Mouse (Mus musculus) intestine, embryonic 14.5 days (tissue): Measurements from ENCODE around the gene Mrpl38. TPM values are rescaled to one million over a fixed set of nuclear protein-coding genes. Genes with fewer than 3 reads are reported as not detected.

Source experiments
- ATAC-seq: fragments of 200-750 bp; cut with Nextera tagmentation; replicated peaks from 2 replicates; pipeline ENCODE4 v1.8.0; 2017; ENCODE audit warnings: low read depth, moderate number of reproducible peaks, moderate TSS enrichment, moderate library complexity; ENCODE audit not compliant: low FRiP score, low TSS enrichment
- DNase-seq: peaks from one replicate; pipeline ENCODE4 v3.0.0-alpha.2; 2018; ENCODE audit warnings: low spot score
- H3K27ac ChIP-seq: fragments of 300-500 bp; sonication (generic); 2 replicates; pipeline ENCODE4 v1.5.1; 2014; ENCODE audit warnings: low read depth, mild to moderate bottlenecking, control low read depth
- H3K27me3 ChIP-seq: fragments of 300-500 bp; sonication (generic); replicated peaks from 2 replicates; pipeline ENCODE4 v1.6.1; 2014; ENCODE audit warnings: low read length, control low read depth; ENCODE audit not compliant: control insufficient read depth, insufficient read depth
- H3K36me3 ChIP-seq: fragments of 300-500 bp; sonication (generic); 2 replicates; pipeline ENCODE4 v1.6.1; 2014; ENCODE audit warnings: low read length, control low read depth; ENCODE audit not compliant: control insufficient read depth, insufficient read depth
- H3K4me1 ChIP-seq: fragments of 300-500 bp; sonication (generic); replicated peaks from 2 replicates; pipeline ENCODE4 v1.6.1; 2014; ENCODE audit warnings: low read length, control low read depth, mixed read lengths; ENCODE audit not compliant: control insufficient read depth, insufficient read depth
- H3K4me2 ChIP-seq: fragments of 300-500 bp; sonication (generic); 2 replicates; pipeline ENCODE4 v1.6.1; 2014; ENCODE audit warnings: low read length
- H3K4me3 ChIP-seq: fragments of 300-500 bp; sonication (generic); 2 replicates; pipeline ENCODE4 v1.5.1; 2014; ENCODE audit warnings: low read depth, low read length, control low read depth, mixed read lengths
- H3K9ac ChIP-seq: fragments of 300-500 bp; sonication (generic); 2 replicates; pipeline ENCODE4 v1.6.1; 2014; ENCODE audit warnings: mild to moderate bottlenecking, low read length
- H3K9me3 ChIP-seq: fragments of 300-500 bp; sonication (generic); 2 replicates; pipeline ENCODE4 v1.6.1; 2016; ENCODE audit warnings: low read length, control low read depth; ENCODE audit not compliant: control insufficient read depth
- WGBS: fragments of 180-500 bp; shearing (Covaris S2); extraction: QIAGEN DNeasy Blood & Tissue Kit; methylation state at CpG from one replicate; pipeline ENCODE4 v1.1.7; 2014; 5-methylcytosine and 5-hydroxymethylcytosine counted together
- polyA plus RNA-seq: library from polyadenylated mRNA; unstranded; fragments of >200 nt; fragmentation: Nextera tagmentation; extraction: Ambion mirVana; gene quantifications from 2 replicates; pipeline ENCODE4 v1.2.1, GENCODE M21; 2014

Gene Mrpl38
- 111 and 113 TPM in 2 replicates for polyA plus RNA-seq

DNA sequence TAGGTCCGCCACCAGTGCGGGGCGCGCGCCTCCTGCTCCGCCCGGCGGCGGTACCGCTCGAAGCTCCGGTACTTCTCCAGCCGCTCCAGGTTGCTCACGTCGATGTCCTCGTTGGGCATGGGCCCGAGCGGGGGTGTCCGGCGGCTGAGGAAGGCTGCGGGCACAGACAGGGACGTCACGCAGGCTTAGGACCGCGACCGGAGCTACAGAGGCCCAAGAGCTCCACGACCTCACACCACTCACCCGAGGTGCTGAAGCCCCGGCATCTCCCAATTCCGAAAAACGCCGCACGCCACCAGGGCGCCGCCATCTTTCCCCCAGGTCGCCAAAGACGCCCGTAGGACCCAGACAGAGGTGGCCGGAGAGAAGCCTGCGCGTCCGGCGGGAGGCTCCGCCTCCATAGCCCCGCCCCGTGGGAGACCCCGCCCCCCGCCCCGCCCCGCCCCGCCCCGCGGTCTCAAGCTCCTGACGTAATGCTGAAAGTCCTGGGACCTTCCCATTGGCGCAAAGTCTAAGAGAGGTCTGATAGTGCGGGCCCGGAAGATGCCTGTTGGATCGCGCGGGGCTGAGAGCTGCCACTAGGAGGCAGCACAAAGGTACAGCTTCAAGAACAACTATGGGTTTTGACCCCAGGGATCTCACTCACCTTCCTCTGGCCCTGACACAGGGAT, at the start of gene Mrpl38:
Mrpl38 (minus strand) TSS at position 401 of the 671 bp plus-strand sequence.
- peak; percentile 96 for ATAC-seq
- peak within 1 kb of the TSS; percentile 57; the same call in 1 of the 2 replicates for H3K27ac ChIP-seq
- H3K4me2 ChIP-seq: peak within 1 kb of the TSS; percentile 66
- no peaks in the 10 kb centered on the region for H3K9me3 ChIP-seq
- no peaks in the 10 kb centered on the region for H3K27me3 ChIP-seq
- H3K4me3 ChIP-seq: peak within 1 kb of the TSS; percentile 99
- H3K4me1 ChIP-seq: peaks cover 6% of the 10 kb centered on the region; the same call in 1 of the 2 replicates
- under 1% methylated on average over 57 of the region's 60 CpGs for WGBS
- H3K9ac ChIP-seq: peak within 1 kb of the TSS; percentile 78
- peaks cover 36% of the 10 kb centered on the region for H3K36me3 ChIP-seq
- peak; percentile 98 for DNase-seq

DNA sequence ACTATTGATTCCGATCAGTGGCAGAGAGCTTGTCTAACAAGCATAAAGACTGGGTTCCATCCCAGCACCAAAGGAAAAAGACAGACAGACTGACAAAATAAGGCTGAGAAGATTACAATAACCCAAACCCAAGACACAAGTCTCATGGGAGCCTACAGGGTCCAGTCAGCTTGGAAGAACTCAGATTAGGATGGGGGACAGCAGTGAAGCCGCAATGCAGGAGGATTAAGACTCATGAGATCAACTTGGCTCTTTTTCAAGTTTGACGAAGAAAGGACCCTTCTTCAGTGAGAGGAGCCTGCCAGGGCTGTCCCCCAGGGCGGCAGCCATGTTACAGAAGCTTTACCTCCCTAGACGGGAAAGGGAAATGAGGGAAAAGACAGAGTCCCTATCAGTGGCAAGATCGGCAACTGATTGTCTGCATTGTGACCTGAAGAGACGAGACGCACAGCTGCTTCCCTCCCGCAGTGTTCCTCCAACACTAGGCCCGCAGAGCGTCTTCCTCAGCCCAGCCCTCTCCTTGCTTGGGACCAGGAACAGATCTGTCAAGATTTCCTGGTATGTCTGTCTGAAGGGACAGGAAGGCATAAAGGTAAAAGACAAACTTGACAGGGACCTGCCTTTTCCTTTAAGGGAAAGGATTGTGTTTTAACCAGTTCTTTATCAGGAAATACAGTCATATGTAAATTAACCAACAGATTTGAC, 48.7 kb upstream of the Mrpl38 start:
- no peak overlapping the region for H3K4me3 ChIP-seq
- no peak overlapping the region for H3K27ac ChIP-seq
- H3K36me3 ChIP-seq: peaks cover 61% of the 10 kb centered on the region
- H3K27me3 ChIP-seq: no peaks in the 10 kb centered on the region
- H3K4me1 ChIP-seq: no peaks in the 10 kb centered on the region
- no peak overlapping the region for H3K4me2 ChIP-seq
- no peak for DNase-seq
- H3K9me3 ChIP-seq: no peaks in the 10 kb centered on the region
- ATAC-seq: no peak
- H3K9ac ChIP-seq: no peak overlapping the region
- 60% methylated on average over 11 of the region's 11 CpGs for WGBS

DNA sequence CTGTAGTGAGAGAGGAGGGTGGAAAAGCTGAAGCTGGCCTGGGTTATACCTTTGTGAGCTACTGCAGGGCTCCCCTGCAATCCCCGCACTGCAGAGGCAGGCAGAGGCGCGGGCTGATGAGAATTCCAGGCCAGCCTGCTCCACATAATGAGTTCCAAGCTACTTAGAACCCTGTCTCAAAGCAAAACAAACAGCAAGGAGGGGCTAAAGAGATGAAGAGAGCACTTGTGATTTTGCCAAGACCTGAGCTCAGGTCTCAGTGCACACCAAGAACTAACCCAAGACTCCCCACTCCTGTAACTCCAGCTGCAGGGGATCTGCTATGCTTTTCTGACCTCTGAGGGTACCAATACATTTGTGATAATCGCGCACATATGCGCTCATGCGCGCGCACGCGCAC, 47.7 kb upstream of the Mrpl38 start:
- WGBS: 95% methylated on average over 11 of the region's 11 CpGs
- ATAC-seq (no peak), DNase-seq (no peak)
- no peak overlapping the region for H3K27ac ChIP-seq
- no peaks in the 10 kb centered on the region for H3K27me3 ChIP-seq
- H3K4me2 ChIP-seq: no peak overlapping the region
- no peak overlapping the region for H3K4me3 ChIP-seq
- no peaks in the 10 kb centered on the region for H3K4me1 ChIP-seq
- H3K9ac ChIP-seq: no peak overlapping the region
- H3K36me3 ChIP-seq: peaks cover 70% of the 10 kb centered on the region
- no peaks in the 10 kb centered on the region for H3K9me3 ChIP-seq

DNA sequence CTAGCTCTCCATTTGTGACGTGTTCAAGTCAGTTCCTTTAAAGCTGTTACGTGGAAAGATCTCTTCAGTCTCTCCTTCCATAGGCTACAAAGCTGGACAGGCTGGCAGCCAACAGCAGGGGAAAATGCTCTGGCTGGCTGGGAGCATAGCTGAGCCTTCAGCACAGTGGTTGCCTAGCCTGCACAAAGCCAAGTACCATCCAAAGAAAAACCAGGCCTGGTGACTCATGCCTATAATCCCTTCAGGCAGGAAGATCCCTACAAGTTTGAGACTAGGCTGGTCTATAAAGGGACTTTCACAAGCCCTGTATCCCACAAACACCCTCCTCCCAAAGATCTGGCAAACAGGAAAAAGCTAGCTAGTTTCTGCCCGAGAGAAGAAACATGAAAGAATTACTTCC, 47.2 kb upstream of the Mrpl38 start:
- Histone ChIP-seq H3K36me3 (peaks cover 70% of the 10 kb centered on the region), H3K4me1 (no peaks in the 10 kb centered on the region), H3K27ac (no peak overlapping the region), H3K4me3 (no peak overlapping the region), H3K4me2 (no peak overlapping the region), H3K9ac (no peak overlapping the region), H3K9me3 (no peaks in the 10 kb centered on the region), H3K27me3 (no peaks in the 10 kb centered on the region)
- ATAC-seq (no peak), DNase-seq (no peak)
- 89% methylated on average over 3 of the region's 3 CpGs for WGBS

DNA sequence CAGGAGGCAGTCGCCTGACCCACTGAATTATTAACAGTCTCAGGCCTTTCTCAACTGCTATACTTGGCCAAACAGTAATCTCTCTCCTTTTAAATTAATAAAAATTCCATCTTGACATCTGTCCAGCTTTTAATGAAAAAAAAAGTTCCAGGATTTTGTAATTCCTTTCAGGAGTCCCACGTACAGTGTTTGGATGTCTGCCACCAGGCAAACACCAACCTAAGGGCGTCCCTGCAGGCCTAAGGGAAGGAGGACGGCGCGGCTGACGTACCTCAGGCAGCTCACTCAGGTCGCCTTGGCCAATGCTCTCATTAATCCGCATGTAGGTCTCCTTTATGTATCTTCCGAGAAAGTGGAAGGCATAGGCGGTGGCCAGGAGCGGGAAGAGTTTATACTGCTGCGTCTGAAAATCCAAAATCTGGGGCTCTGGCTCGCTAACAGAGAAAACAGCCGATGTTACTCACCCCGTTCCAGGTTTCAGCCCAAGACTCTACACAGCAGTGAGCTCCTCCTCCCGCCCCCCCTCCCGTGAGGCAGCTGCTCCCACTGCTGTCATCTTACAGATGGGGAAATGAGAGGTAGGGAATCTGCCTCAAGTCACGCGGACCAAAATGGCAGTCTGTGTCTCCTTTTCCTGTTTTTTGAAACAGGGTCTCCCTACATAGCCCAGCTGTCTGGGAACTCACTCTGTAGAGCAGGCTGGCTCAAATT, 39.9 kb upstream of the Mrpl38 start:
- Histone ChIP-seq H3K4me2 (no peak overlapping the region), H3K36me3 (peaks cover 82% of the 10 kb centered on the region), H3K9ac (no peak overlapping the region), H3K4me1 (no peaks in the 10 kb centered on the region), H3K9me3 (no peaks in the 10 kb centered on the region), H3K4me3 (no peak overlapping the region), H3K27ac (no peak overlapping the region), H3K27me3 (no peaks in the 10 kb centered on the region)
- DNase-seq: no peak
- no peak for ATAC-seq
- 88% methylated on average over 20 of the region's 20 CpGs for WGBS

DNA sequence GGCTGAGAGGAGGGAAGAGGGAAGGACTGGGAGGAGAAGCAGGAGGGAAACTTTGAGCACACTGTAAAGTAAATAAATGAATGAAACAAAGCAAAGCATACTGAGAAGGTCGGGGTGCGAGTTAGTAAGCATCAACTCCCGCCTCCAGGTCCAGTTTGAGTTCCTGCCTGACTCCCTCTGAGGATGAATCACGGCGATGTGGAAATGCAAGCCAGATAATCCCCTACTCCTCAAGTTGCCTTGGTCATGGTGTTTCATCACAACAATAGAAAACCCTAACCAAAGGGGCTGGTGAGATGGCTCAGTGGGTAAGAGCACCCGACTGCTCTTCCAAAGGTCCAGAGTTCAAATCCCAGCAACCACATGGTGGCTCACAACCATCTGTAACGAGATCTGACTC, 37.3 kb upstream of the Mrpl38 start:
- Histone ChIP-seq H3K9me3 (no peaks in the 10 kb centered on the region), H3K4me2 (no peak overlapping the region), H3K9ac (no peak overlapping the region), H3K27me3 (no peaks in the 10 kb centered on the region), H3K36me3 (peaks cover 82% of the 10 kb centered on the region), H3K4me3 (no peak overlapping the region), H3K4me1 (no peaks in the 10 kb centered on the region), H3K27ac (no peak overlapping the region)
- 79% methylated on average over 7 of the region's 7 CpGs for WGBS
- DNase-seq (no peak), ATAC-seq (no peak)

DNA sequence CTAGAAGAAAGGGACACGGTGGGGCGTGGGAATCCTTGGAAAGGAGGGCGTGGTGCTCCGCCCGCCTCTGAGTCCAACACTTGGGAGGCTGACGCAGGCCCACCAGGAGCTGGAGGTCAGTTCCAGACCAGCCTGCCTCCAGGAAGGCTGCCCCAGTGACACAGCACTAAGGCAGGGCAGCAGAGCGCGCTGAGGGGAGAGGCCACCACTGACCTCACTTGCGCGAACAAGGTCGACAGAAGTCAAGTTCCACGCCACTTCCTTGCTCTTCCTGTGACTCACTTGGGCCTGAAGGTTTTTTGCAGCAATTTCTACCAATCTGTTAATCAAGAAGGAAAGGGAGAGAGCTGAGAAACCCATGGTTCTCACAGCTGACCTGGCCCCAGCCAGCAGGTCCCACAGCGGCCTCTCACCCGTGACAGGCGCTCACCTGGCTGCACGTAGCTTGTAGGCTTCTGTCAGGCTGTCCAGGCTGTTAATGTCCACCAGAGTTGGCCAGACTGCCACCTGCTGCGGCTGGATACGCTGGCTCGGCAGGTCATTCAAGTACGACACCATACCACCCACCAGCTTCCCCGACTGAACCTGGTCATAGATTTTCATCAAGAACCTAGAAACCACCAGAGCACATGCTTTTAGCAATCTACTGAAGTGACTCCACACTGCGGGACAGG, 36.2 kb upstream of the Mrpl38 start:
- H3K27ac ChIP-seq: no peak overlapping the region

DNA sequence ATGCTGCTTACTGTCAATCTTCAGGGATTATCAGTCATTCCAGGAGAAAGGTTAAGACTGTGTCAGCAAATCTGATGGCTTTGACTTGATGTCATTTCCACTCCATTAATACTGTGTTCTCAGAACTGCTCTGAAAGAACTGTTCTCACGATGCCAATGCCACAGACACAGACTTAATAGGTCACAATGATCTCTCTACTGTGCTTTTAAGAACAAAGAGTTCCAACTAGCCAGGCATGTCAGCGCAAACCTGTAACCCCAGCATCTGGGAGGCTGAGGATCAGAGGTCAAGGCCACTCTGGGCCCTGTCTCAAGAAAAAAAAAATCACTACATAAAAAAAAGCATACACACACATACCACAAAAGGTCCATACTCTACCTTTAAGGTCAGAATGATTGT, 33.3 kb upstream of the Mrpl38 start:
- WGBS: 91% methylated on average over 2 of the region's 2 CpGs

More for the DNA sequence above, 36.2 kb upstream of the Mrpl38 start:
- H3K36me3 ChIP-seq: peaks cover 73% of the 10 kb centered on the region
- no peak overlapping the region for H3K4me3 ChIP-seq
- no peaks in the 10 kb centered on the region for H3K9me3 ChIP-seq
- H3K27me3 ChIP-seq: no peaks in the 10 kb centered on the region
- WGBS: 90% methylated on average over 22 of the region's 22 CpGs
- ATAC-seq (no peak), DNase-seq (no peak)
- H3K4me2 ChIP-seq: no peak overlapping the region
- H3K9ac ChIP-seq: no peak overlapping the region
- H3K4me1 ChIP-seq: no peaks in the 10 kb centered on the region

More for the DNA sequence above, 33.3 kb upstream of the Mrpl38 start:
- Histone ChIP-seq H3K27me3 (no peaks in the 10 kb centered on the region), H3K4me3 (no peak overlapping the region), H3K36me3 (peaks cover 49% of the 10 kb centered on the region), H3K27ac (no peak overlapping the region), H3K4me2 (no peak overlapping the region), H3K4me1 (peaks cover under 1% of the 10 kb centered on the region; the same call in 1 of the 2 replicates), H3K9me3 (no peaks in the 10 kb centered on the region), H3K9ac (no peak overlapping the region)
- no peak for ATAC-seq
- no peak for DNase-seq
